Mouse (Mus musculus): ENCODE measurements around the gene Tyrobp.

The Tyrobp gene

DNA sequence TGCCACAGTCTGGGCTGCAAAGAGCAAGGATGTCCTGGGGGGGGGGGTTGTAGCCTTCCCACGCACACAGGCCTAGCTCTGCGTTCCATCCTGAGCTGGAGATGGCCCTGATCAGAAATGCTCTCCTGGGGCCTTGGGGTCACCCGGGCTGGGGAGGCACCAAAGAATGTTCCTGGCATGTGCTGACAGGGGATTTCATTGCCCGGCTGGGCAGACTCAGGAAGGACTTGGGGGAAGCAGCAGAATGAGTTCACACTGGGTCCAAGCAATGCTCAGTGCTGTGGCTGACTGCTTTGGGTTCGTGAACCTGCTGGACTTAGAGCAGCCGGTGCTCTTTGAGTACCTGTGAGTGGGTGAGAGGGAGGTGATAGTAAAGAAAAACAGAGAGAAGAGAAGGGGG lies 45.9 kb downstream of the Tyrobp start:
- in situ Hi-C loops (cut with MboI, MseI), result no loop called here

DNA sequence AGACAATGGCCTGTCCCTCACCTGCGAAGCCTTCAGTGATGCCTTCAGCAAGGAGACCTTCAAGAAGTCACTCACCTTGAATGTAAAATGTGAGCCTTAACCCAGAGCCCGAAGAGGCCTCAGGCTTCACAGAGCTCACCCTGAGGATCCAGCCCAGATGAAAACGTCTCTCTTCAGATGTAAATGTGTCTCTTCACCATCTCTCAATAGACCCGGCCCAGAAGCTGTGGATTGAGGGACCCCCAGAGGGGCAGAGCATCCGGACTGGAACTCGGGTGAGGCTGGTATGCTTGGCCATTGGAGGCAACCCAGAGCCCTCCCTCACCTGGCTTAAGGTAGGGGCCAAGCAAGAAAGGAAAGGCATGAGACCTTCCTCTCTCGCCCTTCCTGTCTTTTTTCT lies 50.0 kb downstream of the Tyrobp start:
- in situ Hi-C loops (cut with MboI, MseI), result no loop called here

DNA sequence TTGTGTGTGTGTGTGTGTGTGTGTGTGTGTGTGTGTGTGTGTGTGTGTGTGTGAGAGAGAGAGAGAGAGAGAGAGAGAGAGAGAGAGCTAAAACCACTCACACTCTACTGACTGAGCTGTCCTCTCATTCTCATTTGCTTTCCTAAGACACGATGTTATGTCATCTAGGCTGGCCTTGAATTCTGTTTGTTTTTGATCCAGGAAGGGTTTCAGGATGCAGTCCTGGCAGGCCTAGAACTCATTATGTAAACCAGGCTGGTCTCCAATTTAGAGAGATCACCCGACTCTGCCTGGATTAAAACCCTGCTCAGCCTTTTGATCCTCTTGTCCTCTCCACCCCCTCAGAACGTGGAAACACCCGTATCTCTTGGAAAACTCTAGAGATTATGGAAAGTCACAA lies 50.4 kb downstream of the Tyrobp start:
- in situ Hi-C loops (cut with MboI, MseI), result no loop called here

DNA sequence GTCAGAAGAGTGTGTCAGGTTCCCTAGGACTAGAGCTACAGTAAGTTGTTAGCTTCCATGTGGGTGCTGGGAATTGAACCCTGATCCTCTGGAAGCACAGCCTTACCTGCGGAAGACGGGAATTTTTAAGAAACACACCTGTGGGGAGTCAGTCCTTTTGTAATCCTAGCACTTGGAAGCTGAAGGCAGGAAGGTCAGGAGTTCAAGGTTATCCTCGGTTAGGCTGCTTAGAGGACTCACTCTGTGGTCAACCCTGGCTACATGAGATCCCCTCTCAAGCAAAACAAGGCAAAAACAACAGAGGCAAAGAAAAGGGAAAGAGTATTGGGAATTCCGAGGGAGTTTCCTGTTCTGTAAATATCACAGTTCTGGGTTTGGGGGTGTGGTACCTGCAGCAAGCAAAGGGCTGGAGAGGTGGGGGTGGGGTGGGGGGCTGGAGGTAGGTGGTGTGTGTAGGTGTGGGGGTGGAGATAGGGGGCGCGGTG lies 51.3 kb downstream of the Tyrobp start:
- in situ Hi-C loops (cut with MboI, MseI), result no loop called here

All from T-helper 2 cell (primary cell).